Mouse (Mus musculus): ENCODE results near the gene Naaladl1. TPM values are rescaled to one million over a fixed set of nuclear protein-coding genes. Genes with fewer than 3 reads are reported as not detected.
A peak's percentile ranks its signal among the peaks of the same experiment; 100 is the strongest.

Gene Naaladl1
- polyA plus RNA-seq, 1 experiment from 2014 or later, result 0.21 TPM

GRCm38 (mm10) chr19:6062418-6062817 is 43.2 kb upstream of the Naaladl1 start:
- Histone ChIP-seq H3K9me3 (replicated peaks; ENCODE audit: control insufficient read depth, low read length) (no peaks in the 10 kb centered on the region), H3K4me3 (ENCODE audit: low read depth, low read length) (peak overlapping the region; percentile 89), H3K4me2 (ENCODE audit: low read depth, low read length) (peak overlapping the region; percentile 95), H3K27me3 (ENCODE audit: control insufficient read depth, insufficient read depth, low read length) (no peaks in the 10 kb centered on the region), H3K4me1 (ENCODE audit: control insufficient read depth, insufficient read depth, low read length) (peaks cover 8% of the 10 kb centered on the region), H3K9ac (replicated peaks; ENCODE audit: low read length) (peak overlapping the region; percentile 92), H3K27ac (replicated peaks; ENCODE audit: low read depth, low read length) (no peak overlapping the region), H3K36me3 (replicated peaks; ENCODE audit: control insufficient read depth, insufficient read depth, low read depth, low read length) (no peaks in the 10 kb centered on the region; the same call in 1 of the 2 replicates)
- DNase-seq (ENCODE audit: low spot score) (no peak), ATAC-seq (replicated peaks; ENCODE audit: insufficient number of reproducible peaks, low FRiP score, low TSS enrichment, low read depth) (no peak)
- WGBS, result 69% methylated on average over 5 of the region's 5 CpGs

- Histone ChIP-seq H3K9me3 (replicated peaks; ENCODE audit: control insufficient read depth, low read length) (no peaks in the 10 kb centered on the region), H3K4me1 (ENCODE audit: control insufficient read depth, insufficient read depth, low read length) (peaks cover 8% of the 10 kb centered on the region), H3K9ac (replicated peaks; ENCODE audit: low read length) (no peak overlapping the region), H3K27me3 (ENCODE audit: control insufficient read depth, insufficient read depth, low read length) (no peaks in the 10 kb centered on the region), H3K4me3 (ENCODE audit: low read depth, low read length) (no peak overlapping the region), H3K27ac (replicated peaks; ENCODE audit: low read depth, low read length) (no peak overlapping the region), H3K36me3 (replicated peaks; ENCODE audit: control insufficient read depth, insufficient read depth, low read depth, low read length) (no peaks in the 10 kb centered on the region; the same call in 1 of the 2 replicates), H3K4me2 (ENCODE audit: low read depth, low read length) (no peak overlapping the region)
- DNase-seq (ENCODE audit: low spot score) (no peak), ATAC-seq (replicated peaks; ENCODE audit: insufficient number of reproducible peaks, low FRiP score, low TSS enrichment, low read depth) (no peak)
- 94% methylated on average over 6 of the region's 6 CpGs for WGBS
These were observed 42.5 kb upstream of the Naaladl1 start for GRCm38 (mm10) chr19:6063081-6063480.

- peak overlapping the region; percentile 61 for H3K9ac ChIP-seq (replicated peaks; ENCODE audit: low read length)
- peak overlapping the region; percentile 47 for H3K4me3 ChIP-seq (ENCODE audit: low read depth, low read length)
- peaks cover 8% of the 10 kb centered on the region for H3K4me1 ChIP-seq (ENCODE audit: control insufficient read depth, insufficient read depth, low read length)
- ATAC-seq (replicated peaks; ENCODE audit: insufficient number of reproducible peaks, low FRiP score, low TSS enrichment, low read depth), result no peak
- 33% methylated on average over 5 of the region's 5 CpGs for WGBS
- H3K9me3 ChIP-seq (replicated peaks; ENCODE audit: control insufficient read depth, low read length), result no peaks in the 10 kb centered on the region
- no peak for DNase-seq (ENCODE audit: low spot score)
- no peaks in the 10 kb centered on the region; the same call in none of the 2 replicates for H3K36me3 ChIP-seq (replicated peaks; ENCODE audit: control insufficient read depth, insufficient read depth, low read depth, low read length)
- no peaks in the 10 kb centered on the region for H3K27me3 ChIP-seq (ENCODE audit: control insufficient read depth, insufficient read depth, low read length)
- H3K27ac ChIP-seq (replicated peaks; ENCODE audit: low read depth, low read length), result no peak overlapping the region
- H3K4me2 ChIP-seq (ENCODE audit: low read depth, low read length), result peak overlapping the region; percentile 86
These were observed 39.0 kb upstream of the Naaladl1 start for GRCm38 (mm10) chr19:6066571-6066970.

GRCm38 (mm10) chr19:6067011-6067723 is 38.4 kb upstream of the Naaladl1 start:
- DNase-seq (ENCODE audit: low spot score), result peak; percentile 88
- Histone ChIP-seq H3K4me1 (ENCODE audit: control insufficient read depth, insufficient read depth, low read length) (peaks cover 6% of the 10 kb centered on the region), H3K9ac (replicated peaks; ENCODE audit: low read length) (peak overlapping the region; percentile 61), H3K36me3 (replicated peaks; ENCODE audit: control insufficient read depth, insufficient read depth, low read depth, low read length) (no peaks in the 10 kb centered on the region; the same call in none of the 2 replicates), H3K4me3 (ENCODE audit: low read depth, low read length) (peak overlapping the region; percentile 47), H3K27ac (replicated peaks; ENCODE audit: low read depth, low read length) (peak overlapping the region; percentile 52; the same call in 1 of the 2 replicates), H3K9me3 (replicated peaks; ENCODE audit: control insufficient read depth, low read length) (no peaks in the 10 kb centered on the region), H3K4me2 (ENCODE audit: low read depth, low read length) (peak overlapping the region; percentile 86), H3K27me3 (ENCODE audit: control insufficient read depth, insufficient read depth, low read length) (no peaks in the 10 kb centered on the region)
- peak; percentile 57 for ATAC-seq (replicated peaks; ENCODE audit: insufficient number of reproducible peaks, low FRiP score, low TSS enrichment, low read depth)
- under 1% methylated on average over 29 of the region's 30 CpGs for WGBS

GRCm38 (mm10) chr19:6067724-6068415 is 37.7 kb upstream of the Naaladl1 start, which contains the start of gene Tm7sf2:
Gene Tm7sf2, minus strand, starts transcription at chr19:6068373.
- Histone ChIP-seq H3K4me2 (ENCODE audit: low read depth, low read length) (peak within 1 kb of the TSS; percentile 86), H3K4me1 (ENCODE audit: control insufficient read depth, insufficient read depth, low read length) (peaks cover 2% of the 10 kb centered on the region), H3K9me3 (replicated peaks; ENCODE audit: control insufficient read depth, low read length) (no peaks in the 10 kb centered on the region), H3K4me3 (ENCODE audit: low read depth, low read length) (peak within 1 kb of the TSS; percentile 47), H3K27me3 (ENCODE audit: control insufficient read depth, insufficient read depth, low read length) (no peaks in the 10 kb centered on the region), H3K27ac (replicated peaks; ENCODE audit: low read depth, low read length) (peak within 1 kb of the TSS; percentile 52; the same call in 1 of the 2 replicates), H3K9ac (replicated peaks; ENCODE audit: low read length) (peak within 1 kb of the TSS; percentile 61), H3K36me3 (replicated peaks; ENCODE audit: control insufficient read depth, insufficient read depth, low read depth, low read length) (no peaks in the 10 kb centered on the region; the same call in none of the 2 replicates)
- ATAC-seq (replicated peaks; ENCODE audit: insufficient number of reproducible peaks, low FRiP score, low TSS enrichment, low read depth) (peak; percentile 92), DNase-seq (ENCODE audit: low spot score) (peak; percentile 93)
- WGBS, result 9% methylated on average over 33 of the region's 33 CpGs

GRCm38 (mm10) chr19:6068951-6069350 is 36.6 kb upstream of the Naaladl1 start:
- no peak overlapping the region for H3K4me3 ChIP-seq (ENCODE audit: low read depth, low read length)
- H3K27me3 ChIP-seq (ENCODE audit: control insufficient read depth, insufficient read depth, low read length), result no peaks in the 10 kb centered on the region
- DNase-seq (ENCODE audit: low spot score) (no peak), ATAC-seq (replicated peaks; ENCODE audit: insufficient number of reproducible peaks, low FRiP score, low TSS enrichment, low read depth) (no peak)
- WGBS, result 82% methylated on average over 4 of the region's 4 CpGs
- H3K4me1 ChIP-seq (ENCODE audit: control insufficient read depth, insufficient read depth, low read length), result peaks cover 2% of the 10 kb centered on the region
- no peak overlapping the region for H3K27ac ChIP-seq (replicated peaks; ENCODE audit: low read depth, low read length)
- H3K9me3 ChIP-seq (replicated peaks; ENCODE audit: control insufficient read depth, low read length), result no peaks in the 10 kb centered on the region
- no peaks in the 10 kb centered on the region; the same call in none of the 2 replicates for H3K36me3 ChIP-seq (replicated peaks; ENCODE audit: control insufficient read depth, insufficient read depth, low read depth, low read length)
- no peak overlapping the region for H3K9ac ChIP-seq (replicated peaks; ENCODE audit: low read length)
- no peak overlapping the region for H3K4me2 ChIP-seq (ENCODE audit: low read depth, low read length)

- ATAC-seq (replicated peaks; ENCODE audit: insufficient number of reproducible peaks, low FRiP score, low TSS enrichment, low read depth) (no peak), DNase-seq (ENCODE audit: low spot score) (no peak)
- no peaks in the 10 kb centered on the region for H3K27me3 ChIP-seq (ENCODE audit: control insufficient read depth, insufficient read depth, low read length)
- peaks cover 2% of the 10 kb centered on the region for H3K4me1 ChIP-seq (ENCODE audit: control insufficient read depth, insufficient read depth, low read length)
- no peak overlapping the region for H3K27ac ChIP-seq (replicated peaks; ENCODE audit: low read depth, low read length)
- H3K9me3 ChIP-seq (replicated peaks; ENCODE audit: control insufficient read depth, low read length), result no peaks in the 10 kb centered on the region
- WGBS, result 92% methylated on average over 10 of the region's 10 CpGs
- H3K9ac ChIP-seq (replicated peaks; ENCODE audit: low read length), result no peak overlapping the region
- H3K4me2 ChIP-seq (ENCODE audit: low read depth, low read length), result no peak overlapping the region
- H3K4me3 ChIP-seq (ENCODE audit: low read depth, low read length), result no peak overlapping the region
- H3K36me3 ChIP-seq (replicated peaks; ENCODE audit: control insufficient read depth, insufficient read depth, low read depth, low read length), result no peaks in the 10 kb centered on the region; the same call in none of the 2 replicates
These were observed 35.7 kb upstream of the Naaladl1 start for GRCm38 (mm10) chr19:6069851-6070250.
